Mouse (Mus musculus): ENCODE measurements around the gene Ubac2.

- TF ChIP-seq CTCF (IDR thresholded peaks at IDR 0.05; ENCODE audit: borderline replicate concordance, extremely low read depth, insufficient read depth, insufficient read length): no peak
- no peak for TF ChIP-seq POLR2A (IDR thresholded peaks at IDR 0.05; ENCODE audit: borderline replicate concordance, extremely low read depth, insufficient read depth, insufficient read length, poor library complexity, severe bottlenecking)
Measured at GRCm38 (mm10) chr14:121964990-121965389, 86.6 kb downstream of the Ubac2 start, which contains the start of gene Gpr183.

Data from brain, embryonic 14.5 days (tissue).